Mouse (Mus musculus) embryonic fibroblast, embryonic 13.5 days (primary cell): ENCODE measurements around the gene Olfr328. TPM values are rescaled to one million over a fixed set of nuclear protein-coding genes. Genes with fewer than 3 reads are reported as not detected.

Source experiments
- H3K27ac ChIP-seq: 2 replicates; pipeline ENCODE4 v1.5.1; 2012; ENCODE audit warnings: low read length, control low read depth, inconsistent platforms; ENCODE audit not compliant: insufficient read depth
- H3K4me1 ChIP-seq: 2 replicates; pipeline ENCODE4 v1.6.1; 2011; ENCODE audit warnings: low read length; ENCODE audit not compliant: control insufficient read depth, insufficient read depth
- H3K4me3 ChIP-seq: 2 replicates; pipeline ENCODE4 v1.5.1; 2011; ENCODE audit warnings: mild to moderate bottlenecking, control low read depth, low read length; ENCODE audit not compliant: insufficient read depth
- CTCF ChIP-seq: IDR thresholded peaks from 2 replicates; pipeline ENCODE4 v1.5.1; 2011; ENCODE audit warnings: mild to moderate bottlenecking, control low read depth, low read length, moderate library complexity, borderline replicate concordance; ENCODE audit not compliant: insufficient read depth
- POLR2A ChIP-seq: IDR thresholded peaks from 2 replicates; pipeline ENCODE4 v1.6.1; 2011; ENCODE audit warnings: low read depth, mild to moderate bottlenecking, control low read depth, low read length, moderate library complexity
- polyA plus RNA-seq: library from polyadenylated mRNA; stranded (reverse); fragments of >200 nt; gene quantifications from 2 replicates; pipeline ENCODE4 v1.2.4, GENCODE M21; 2011; ENCODE audit warnings: low read depth; ENCODE audit not compliant: missing spikeins, insufficient read length

Gene Olfr328
- not detected in 2 replicates for polyA plus RNA-seq

- no peak within 1 kb of the TSS for H3K4me3 ChIP-seq
- H3K4me1 ChIP-seq: no peaks in the 10 kb centered on the region
- no peak for TF ChIP-seq CTCF
- TF ChIP-seq POLR2A: no peak
- no peak within 1 kb of the TSS for H3K27ac ChIP-seq
These were observed at the start of gene Olfr328 for GRCm38 (mm10) chr11:58555536-58555935. Olfr328 (minus strand) TSS chr11:58555636.

GRCm38 (mm10) chr11:58605228-58605627 lies 49.8 kb upstream of the Olfr328 start:
- Histone ChIP-seq H3K4me1 (no peaks in the 10 kb centered on the region), H3K27ac (no peak overlapping the region), H3K4me3 (no peak overlapping the region)
- TF ChIP-seq CTCF (no peak), POLR2A (no peak)

- no peak overlapping the region for H3K4me3 ChIP-seq
- no peak overlapping the region for H3K27ac ChIP-seq
- H3K4me1 ChIP-seq: no peaks in the 10 kb centered on the region
- TF ChIP-seq POLR2A (no peak), CTCF (no peak)
These were observed 49.3 kb upstream of the Olfr328 start for GRCm38 (mm10) chr11:58604688-58605087.

GRCm38 (mm10) chr11:58602800-58603560 lies 47.5 kb upstream of the Olfr328 start:
- no peaks in the 10 kb centered on the region for H3K4me1 ChIP-seq
- H3K27ac ChIP-seq: no peak overlapping the region
- TF ChIP-seq CTCF (no peak), POLR2A (no peak)
- no peak overlapping the region for H3K4me3 ChIP-seq

GRCm38 (mm10) chr11:58602062-58602461 lies 46.6 kb upstream of the Olfr328 start:
- Histone ChIP-seq H3K27ac (no peak overlapping the region), H3K4me3 (no peak overlapping the region), H3K4me1 (no peaks in the 10 kb centered on the region)
- no peak for TF ChIP-seq POLR2A
- TF ChIP-seq CTCF: no peak

- TF ChIP-seq POLR2A: no peak
- no peak for TF ChIP-seq CTCF
- H3K27ac ChIP-seq: no peak overlapping the region
- H3K4me3 ChIP-seq: no peak overlapping the region
- H3K4me1 ChIP-seq: no peaks in the 10 kb centered on the region
These were observed 42.4 kb upstream of the Olfr328 start for GRCm38 (mm10) chr11:58597837-58598236.

GRCm38 (mm10) chr11:58594814-58595213 lies 39.4 kb upstream of the Olfr328 start, which contains the start of gene Olfr324:
Olfr324 (plus strand) TSS chr11:58595114.
- H3K27ac ChIP-seq: no peak within 1 kb of the TSS
- TF ChIP-seq CTCF (no peak), POLR2A (no peak)
- no peaks in the 10 kb centered on the region for H3K4me1 ChIP-seq
- H3K4me3 ChIP-seq: no peak within 1 kb of the TSS

GRCm38 (mm10) chr11:58588620-58589250 lies 33.3 kb upstream of the Olfr328 start:
- no peak overlapping the region for H3K4me3 ChIP-seq
- H3K4me1 ChIP-seq: no peaks in the 10 kb centered on the region
- TF ChIP-seq POLR2A: no peak
- no peak for TF ChIP-seq CTCF
- no peak overlapping the region for H3K27ac ChIP-seq

- Histone ChIP-seq H3K4me1 (no peaks in the 10 kb centered on the region), H3K4me3 (no peak overlapping the region), H3K27ac (no peak overlapping the region)
- TF ChIP-seq CTCF (0 out of 2 replicates have a peak, but pooled peaks have one; percentile 9), POLR2A (no peak)
These were observed 32.5 kb upstream of the Olfr328 start for GRCm38 (mm10) chr11:58587898-58588348.

GRCm38 (mm10) chr11:58578636-58579035 lies 23.2 kb upstream of the Olfr328 start:
- TF ChIP-seq CTCF: no peak
- no peak for TF ChIP-seq POLR2A
- H3K4me3 ChIP-seq: no peak overlapping the region
- no peaks in the 10 kb centered on the region for H3K4me1 ChIP-seq
- H3K27ac ChIP-seq: no peak overlapping the region
